Mouse (Mus musculus) myocyte (in vitro differentiated cells): ENCODE results near the gene Zxdc. TPM values are rescaled to one million over a fixed set of nuclear protein-coding genes. Genes with fewer than 3 reads are reported as not detected.
A peak's percentile ranks its signal among the peaks of the same experiment; 100 is the strongest.

ENCODE experiments used
- H3K27me3 ChIP-seq: one replicate; pipeline ENCODE4 v1.6.1; 2011; ENCODE audit not compliant: control insufficient read depth, insufficient read depth, insufficient read length
- H3K36me3 ChIP-seq: one replicate; pipeline ENCODE4 v1.6.1; 2011; ENCODE audit not compliant: control insufficient read depth, insufficient read depth
- H3K4me2 ChIP-seq: one replicate; pipeline ENCODE4 v1.6.1; 2011; ENCODE audit warnings: low read depth, control low read depth
- H3K4me3 ChIP-seq: one replicate; pipeline ENCODE4 v1.5.1; 2011; ENCODE audit warnings: mild to moderate bottlenecking, control low read depth, moderate library complexity
- H3K79me2 ChIP-seq: one replicate; pipeline ENCODE4 v1.6.1; 2011; ENCODE audit not compliant: control insufficient read depth, insufficient read depth
- H3ac ChIP-seq: one replicate; pipeline ENCODE4 v1.6.1; 2011; ENCODE audit not compliant: control insufficient read depth, insufficient read length
- CEBPB ChIP-seq: IDR thresholded peaks from 2 replicates; pipeline ENCODE4 v1.6.1; 2011; ENCODE audit warnings: mild to moderate bottlenecking, moderate library complexity; ENCODE audit not compliant: poor library complexity, insufficient read depth, severe bottlenecking
- E2F4 ChIP-seq: IDR thresholded peaks from one replicate; pipeline ENCODE4 v1.6.1; 2011; ENCODE audit warnings: mild to moderate bottlenecking, control low read depth, moderate library complexity; ENCODE audit not compliant: insufficient read depth
- MAX ChIP-seq: IDR thresholded peaks from one replicate; pipeline ENCODE4 v1.6.1; 2011; ENCODE audit warnings: low read depth, mild to moderate bottlenecking, control low read depth
- MYOD1 ChIP-seq, 3 experiments: IDR thresholded peaks; one replicate each; pipeline ENCODE4 v1.6.1; 2011; ENCODE audit warnings: control low read depth in 2 of 3, low read depth in 2 of 3, mild to moderate bottlenecking in 2 of 3, moderate library complexity in 1 of 3; ENCODE audit not compliant: insufficient read length in 2 of 3, control insufficient read depth in 1 of 3
- MYOG ChIP-seq, 3 experiments: IDR thresholded peaks; one replicate each; pipeline ENCODE4 v1.6.1; 2011; ENCODE audit warnings: control low read depth in 2 of 3, low read depth in 2 of 3, mild to moderate bottlenecking in 2 of 3; ENCODE audit not compliant: insufficient read length in 2 of 3, control insufficient read depth in 1 of 3, insufficient read depth in 1 of 3
- POLR2A ChIP-seq: IDR thresholded peaks from one replicate; pipeline ENCODE4 v1.6.1; 2011; ENCODE audit warnings: low read depth, mild to moderate bottlenecking, control low read depth, moderate library complexity; ENCODE audit not compliant: insufficient read length
- POLR2AphosphoS2 ChIP-seq: IDR thresholded peaks from one replicate; pipeline ENCODE4 v1.6.1; 2011; ENCODE audit warnings: low read depth, control low read depth; ENCODE audit not compliant: insufficient read length
- REST ChIP-seq: IDR thresholded peaks from one replicate; pipeline ENCODE4 v1.6.1; 2011; ENCODE audit warnings: mild to moderate bottlenecking, control low read depth, moderate library complexity; ENCODE audit not compliant: insufficient read depth, insufficient read length
- SRF ChIP-seq: IDR thresholded peaks from one replicate; pipeline ENCODE4 v1.6.1; 2011; ENCODE audit warnings: low read depth; ENCODE audit not compliant: control insufficient read depth, insufficient read length
- TCF12 ChIP-seq: IDR thresholded peaks from one replicate; pipeline ENCODE4 v1.6.1; 2011; ENCODE audit warnings: mild to moderate bottlenecking, control low read depth; ENCODE audit not compliant: poor library complexity, insufficient read depth, severe bottlenecking
- TCF3 ChIP-seq: IDR thresholded peaks from one replicate; pipeline ENCODE4 v1.6.1; 2011; ENCODE audit warnings: low read depth, control low read depth; ENCODE audit not compliant: insufficient read length
- USF1 ChIP-seq: IDR thresholded peaks from one replicate; pipeline ENCODE4 v1.6.1; 2011; ENCODE audit warnings: low read depth, mild to moderate bottlenecking, control low read depth, moderate library complexity
- polyA plus RNA-seq: library from polyadenylated mRNA; unstranded; fragments of >200 nt; fragmentation: generic; extraction: Trizol; gene quantifications from one replicate; pipeline ENCODE4 v1.2.1, GENCODE M21; 2012; ENCODE audit warnings: missing spikeins

Gene Zxdc
- polyA plus RNA-seq, 1 experiment = 7.6 TPM

GRCm38 (mm10) chr6:90428380-90428974 lies 59.2 kb downstream of the Zxdc start, which contains the start of gene Cfap100:
TSS of gene Cfap100 (minus strand) at chr6:90428797.
- Histone ChIP-seq H3K79me2 (no peaks in the 10 kb centered on the region), H3K4me2 (peak within 1 kb of the TSS; percentile 49), H3K36me3 (no peaks in the 10 kb centered on the region), H3K27me3 (peaks cover 32% of the 10 kb centered on the region), H3ac (no peak within 1 kb of the TSS), H3K4me3 (no peak within 1 kb of the TSS)
- TF ChIP-seq MAX (no peak), E2F4 (no peak), TCF12 (no peak), SRF (no peak), MYOD1 (IDR thresholded peaks at IDR 0.05; ENCODE audit: control insufficient read depth in 1 of 3, insufficient read length in 2 of 3, low read depth in 2 of 3) (no peak), CEBPB (no peak), TCF3 (no peak), USF1 (no peak), POLR2AphosphoS2 (no peak), POLR2A (no peak), MYOG (IDR thresholded peaks at IDR 0.05; ENCODE audit: control insufficient read depth in 1 of 3, insufficient read depth in 1 of 3, insufficient read length in 2 of 3, low read depth in 2 of 3) (no peak), REST (no peak)

DNA sequence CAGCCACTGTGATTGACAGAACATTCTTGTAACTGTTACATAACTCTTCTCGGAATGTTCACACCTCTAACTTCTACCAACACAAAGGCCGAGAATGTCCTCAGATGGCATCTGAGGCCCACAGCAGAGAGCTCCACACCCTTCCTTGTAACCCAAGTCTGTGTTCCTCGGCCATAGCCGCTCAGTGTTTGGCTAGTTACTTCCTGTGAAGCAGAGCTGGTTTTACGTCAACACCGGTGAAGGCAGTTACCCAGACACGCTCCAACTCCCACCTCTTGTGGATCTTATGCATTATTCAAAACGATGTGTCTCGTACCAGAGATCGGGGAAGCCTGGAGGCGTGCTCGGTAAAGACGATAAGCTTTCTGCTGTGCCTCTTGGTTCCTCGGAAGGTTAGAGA lies 60.6 kb downstream of the Zxdc start:
- TF ChIP-seq TCF12 (no peak), TCF3 (no peak), CEBPB (no peak), MAX (no peak), POLR2A (no peak), MYOD1 (IDR thresholded peaks at IDR 0.05; ENCODE audit: control insufficient read depth in 1 of 3, insufficient read length in 2 of 3, low read depth in 2 of 3) (no peak), E2F4 (no peak)

GRCm38 (mm10) chr6:90431487-90431886 lies 62.2 kb downstream of the Zxdc start:
- Histone ChIP-seq H3K79me2 (no peaks in the 10 kb centered on the region), H3K27me3 (peaks cover 36% of the 10 kb centered on the region), H3K4me3 (no peak overlapping the region), H3K36me3 (no peaks in the 10 kb centered on the region), H3ac (no peak overlapping the region), H3K4me2 (no peak overlapping the region)
- TF ChIP-seq SRF (no peak), MYOG (IDR thresholded peaks at IDR 0.05; ENCODE audit: control insufficient read depth in 1 of 3, insufficient read depth in 1 of 3, insufficient read length in 2 of 3, low read depth in 2 of 3) (no peak), POLR2AphosphoS2 (no peak), CEBPB (no peak), E2F4 (no peak), REST (no peak), MAX (no peak)

More for the DNA sequence above, 60.6 kb downstream of the Zxdc start:
- peaks cover 32% of the 10 kb centered on the region for H3K27me3 ChIP-seq
- no peak overlapping the region for H3K4me3 ChIP-seq
- H3ac ChIP-seq = no peak overlapping the region
- H3K79me2 ChIP-seq = no peaks in the 10 kb centered on the region
- H3K36me3 ChIP-seq = no peaks in the 10 kb centered on the region
- no peak overlapping the region for H3K4me2 ChIP-seq

- Histone ChIP-seq H3K36me3 (no peaks in the 10 kb centered on the region), H3ac (no peak overlapping the region), H3K79me2 (no peaks in the 10 kb centered on the region), H3K4me2 (no peak overlapping the region), H3K27me3 (peaks cover 16% of the 10 kb centered on the region), H3K4me3 (no peak overlapping the region)
- no peak for TF ChIP-seq TCF3
- TF ChIP-seq REST = no peak
- TF ChIP-seq SRF = no peak
- no peak for TF ChIP-seq POLR2A
- TF ChIP-seq E2F4 = no peak
- TF ChIP-seq MYOG (IDR thresholded peaks at IDR 0.05; ENCODE audit: control insufficient read depth in 1 of 3, insufficient read depth in 1 of 3, insufficient read length in 2 of 3, low read depth in 2 of 3) = no peak
- TF ChIP-seq POLR2AphosphoS2 = no peak
- no peak for TF ChIP-seq TCF12
- TF ChIP-seq USF1 = no peak
- no peak for TF ChIP-seq MYOD1 (IDR thresholded peaks at IDR 0.05; ENCODE audit: control insufficient read depth in 1 of 3, insufficient read length in 2 of 3, low read depth in 2 of 3)
- no peak for TF ChIP-seq CEBPB
- no peak for TF ChIP-seq MAX
Measured at GRCm38 (mm10) chr6:90434687-90435086, 65.4 kb downstream of the Zxdc start.
